Mouse (Mus musculus) cerebellum, adult 8-10 months (tissue): Measurements from ENCODE around the gene Tmem266.
A peak's percentile ranks its signal among the peaks of the same experiment; 100 is the strongest.

Experiments used
- DNase-seq: peaks from one replicate; pipeline ENCODE4 v3.0.0; 2022

Gene Tmem266

DNA sequence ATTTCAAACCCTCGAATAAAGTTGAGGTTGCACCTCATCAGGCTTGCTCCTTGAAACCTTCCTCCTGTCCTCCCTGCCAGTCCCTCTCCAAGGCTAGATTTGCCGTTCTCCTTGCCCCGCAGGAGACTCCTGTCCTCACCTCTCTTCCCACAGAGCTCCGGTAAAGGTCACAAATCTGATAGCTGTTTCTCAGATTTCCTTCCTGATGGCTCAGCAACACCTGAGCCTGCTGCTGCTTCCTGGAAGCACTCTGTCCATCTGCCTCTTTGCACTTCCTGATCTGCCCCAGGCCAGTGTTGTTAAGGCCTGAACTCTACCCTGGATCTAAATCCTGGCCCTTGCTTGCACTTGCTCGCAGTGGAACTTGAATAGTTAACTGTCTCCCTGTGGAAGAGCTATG, 5.8 kb downstream of the Tmem266 start:
- DNase-seq, result peak; percentile 48

GRCm38 (mm10) chr9:55332949-55333348, 6.2 kb downstream of the Tmem266 start:
- peak; percentile 67 for DNase-seq

GRCm38 (mm10) chr9:55344165-55344564, 17.5 kb downstream of the Tmem266 start:
- DNase-seq, result no peak

DNA sequence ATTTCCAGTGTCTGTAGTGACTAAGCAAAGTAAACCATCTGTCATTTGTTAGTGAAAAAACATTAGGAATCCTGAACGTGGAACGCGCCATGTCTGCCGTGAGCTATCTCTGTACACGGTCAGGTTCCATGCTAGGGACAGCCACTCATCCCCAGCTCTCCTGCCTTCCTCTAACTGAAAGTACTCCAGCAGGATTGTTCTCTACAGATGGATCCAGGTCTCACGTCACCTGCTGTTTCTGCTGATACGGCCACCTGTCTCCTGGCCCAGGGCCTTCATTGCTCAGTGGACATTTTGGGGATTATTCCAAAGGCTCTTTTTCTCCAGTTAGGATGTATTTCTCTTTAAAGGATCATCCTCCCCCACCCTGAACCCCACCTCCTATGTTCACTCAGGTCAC, 18.6 kb downstream of the Tmem266 start:
- DNase-seq, result peak; percentile 89

- no peak for DNase-seq
Observed at GRCm38 (mm10) chr9:55348664-55349063, 22.0 kb downstream of the Tmem266 start.

- no peak for DNase-seq
Observed at GRCm38 (mm10) chr9:55354686-55355085, 28.0 kb downstream of the Tmem266 start.

DNA sequence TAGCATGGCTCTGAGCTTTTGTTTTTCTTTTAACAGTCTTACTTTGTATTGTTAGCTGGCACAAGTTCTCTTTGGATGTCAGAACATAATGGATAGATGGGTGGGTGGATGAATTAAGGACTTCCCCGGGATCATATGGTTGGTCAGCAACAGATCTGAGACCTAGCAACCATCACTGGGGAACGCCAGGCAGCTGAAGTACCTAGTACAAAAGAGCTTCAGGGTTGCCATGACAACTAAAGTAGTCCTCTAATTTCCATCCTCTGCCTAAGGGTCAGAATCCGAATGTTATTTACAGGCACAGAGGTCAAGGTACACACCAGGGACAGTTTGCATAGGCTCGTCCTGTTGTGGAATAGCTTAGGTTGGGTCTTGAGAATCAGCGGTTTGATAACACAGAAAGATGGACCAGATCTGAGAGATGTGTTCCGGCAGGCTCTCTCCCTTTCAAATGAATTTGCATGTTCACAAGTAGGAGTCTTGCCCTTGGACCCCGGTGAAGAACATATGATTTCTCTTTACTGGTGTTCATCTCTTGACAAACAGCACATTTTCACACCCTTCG, 28.6 kb downstream of the Tmem266 start:
- no peak for DNase-seq

DNA sequence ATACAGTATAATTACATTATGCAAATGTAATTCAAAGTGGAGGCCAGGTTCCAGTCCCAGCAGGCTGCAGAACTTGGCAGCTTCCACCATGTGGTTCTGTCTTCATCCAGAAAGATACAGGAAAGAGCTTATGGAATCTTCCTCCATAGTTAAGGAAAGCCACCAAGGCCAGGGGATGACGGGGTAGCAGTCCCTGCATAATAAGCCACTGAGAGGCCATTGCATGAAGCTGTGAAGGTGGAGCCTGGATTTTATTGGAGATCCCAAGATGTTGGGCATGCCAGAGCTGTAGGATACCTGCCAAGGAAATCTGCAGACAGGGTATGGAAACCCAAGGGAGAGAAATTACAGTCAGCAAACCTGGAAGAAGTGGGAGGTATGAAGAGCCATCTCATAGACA, 30.5 kb downstream of the Tmem266 start:
- DNase-seq, result peak; percentile 47

- DNase-seq, result no peak
Observed at GRCm38 (mm10) chr9:55360372-55360771, 33.7 kb downstream of the Tmem266 start.

- peak; percentile 55 for DNase-seq
Observed at GRCm38 (mm10) chr9:55360861-55361260, 34.1 kb downstream of the Tmem266 start.

GRCm38 (mm10) chr9:55361969-55362368, 35.3 kb downstream of the Tmem266 start:
- no peak for DNase-seq

DNA sequence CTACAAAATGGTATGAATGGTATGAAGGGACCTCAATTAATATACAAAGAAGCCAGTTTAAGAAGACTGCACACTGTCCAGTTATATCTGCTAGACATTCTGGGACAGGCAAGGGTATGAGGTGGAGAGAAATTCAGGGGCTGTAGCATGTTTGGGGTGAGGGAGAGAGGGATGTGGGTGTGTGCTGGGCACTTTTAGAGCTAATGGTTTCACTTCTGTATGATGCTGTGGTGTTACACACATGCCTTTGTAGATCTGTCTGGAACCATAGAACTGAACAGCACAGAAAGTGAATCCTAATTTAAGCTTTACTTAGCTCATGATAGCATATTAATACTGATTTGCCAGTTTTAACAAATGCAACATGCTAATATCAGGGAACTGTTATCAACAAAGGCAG, 37.0 kb downstream of the Tmem266 start:
- no peak for DNase-seq

DNA sequence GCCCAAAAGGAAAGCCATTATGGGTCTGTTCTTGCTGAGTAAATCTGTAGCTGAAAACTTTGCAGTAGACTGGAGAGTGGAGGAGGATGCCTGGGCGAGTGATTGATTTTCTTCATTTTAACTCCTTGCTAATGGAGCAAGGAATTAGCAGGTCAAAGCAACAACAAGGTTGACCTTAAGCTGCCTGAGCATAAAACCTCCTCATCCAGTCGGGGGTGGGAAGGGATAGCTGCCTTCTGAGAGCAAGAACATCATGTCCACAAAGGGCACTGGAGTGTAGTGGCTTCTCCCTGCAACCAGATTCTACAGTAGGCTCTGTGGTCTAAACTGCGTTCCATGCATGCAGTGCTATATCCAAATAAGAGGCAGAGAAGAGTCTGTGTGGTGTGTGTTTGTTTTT, 41.3 kb downstream of the Tmem266 start:
- DNase-seq, result no peak

- DNase-seq, result peak; percentile 64
Observed at GRCm38 (mm10) chr9:55371908-55372307, 45.2 kb downstream of the Tmem266 start.

DNA sequence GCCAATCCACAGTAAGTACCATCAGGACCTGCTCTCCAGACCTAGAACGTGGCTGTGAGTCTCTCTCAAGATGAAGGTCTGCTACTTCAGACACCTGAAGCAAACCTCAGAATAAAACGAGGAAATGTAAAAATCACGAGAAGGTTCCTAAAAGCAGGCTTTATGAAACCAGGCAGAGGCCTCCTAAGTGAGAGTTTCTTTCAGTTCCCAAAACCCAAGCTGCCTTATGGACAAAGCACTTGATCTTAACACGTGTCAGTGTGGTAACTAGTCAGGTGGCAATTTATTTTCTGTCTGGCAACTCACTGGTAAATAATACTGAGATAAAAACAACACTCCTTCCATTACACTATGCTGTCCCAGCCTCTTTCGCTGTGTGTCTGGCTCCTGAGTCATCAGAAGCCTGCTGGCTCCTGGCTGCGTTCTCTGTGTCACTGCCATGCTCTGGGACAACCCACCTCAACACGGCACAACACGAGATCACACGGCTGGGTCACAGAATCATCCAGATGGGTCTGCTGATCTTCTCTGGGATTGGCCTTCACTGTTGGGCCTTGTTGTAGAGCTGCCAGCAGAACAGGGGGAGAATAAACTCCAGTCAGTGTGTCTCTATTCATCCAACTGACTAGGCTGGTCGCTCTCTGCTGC, 51.0 kb downstream of the Tmem266 start:
- no peak for DNase-seq

GRCm38 (mm10) chr9:55381456-55381855, 54.7 kb downstream of the Tmem266 start:
- DNase-seq, result no peak

GRCm38 (mm10) chr9:55382441-55382840, 55.7 kb downstream of the Tmem266 start:
- peak; percentile 79 for DNase-seq

DNA sequence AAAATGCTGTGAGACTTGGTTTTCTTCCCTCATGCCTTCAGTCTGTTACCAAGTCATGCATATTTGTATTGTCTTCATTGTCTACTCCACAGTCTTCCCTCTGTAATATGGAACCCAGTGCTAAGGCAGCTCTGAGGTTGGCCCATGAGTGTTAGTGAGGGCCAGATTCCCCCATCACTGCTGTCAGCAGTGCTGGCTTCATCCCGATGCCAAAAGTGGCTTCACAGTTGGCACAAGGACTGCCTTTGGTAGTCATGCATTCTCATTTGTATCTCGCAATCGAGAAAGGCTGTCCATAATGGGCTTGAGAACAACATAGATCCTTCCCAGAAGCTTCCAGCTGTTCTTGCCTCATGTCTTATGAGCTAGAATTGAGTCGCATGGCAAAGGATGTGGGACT, 59.4 kb downstream of the Tmem266 start:
- DNase-seq, result no peak

DNA sequence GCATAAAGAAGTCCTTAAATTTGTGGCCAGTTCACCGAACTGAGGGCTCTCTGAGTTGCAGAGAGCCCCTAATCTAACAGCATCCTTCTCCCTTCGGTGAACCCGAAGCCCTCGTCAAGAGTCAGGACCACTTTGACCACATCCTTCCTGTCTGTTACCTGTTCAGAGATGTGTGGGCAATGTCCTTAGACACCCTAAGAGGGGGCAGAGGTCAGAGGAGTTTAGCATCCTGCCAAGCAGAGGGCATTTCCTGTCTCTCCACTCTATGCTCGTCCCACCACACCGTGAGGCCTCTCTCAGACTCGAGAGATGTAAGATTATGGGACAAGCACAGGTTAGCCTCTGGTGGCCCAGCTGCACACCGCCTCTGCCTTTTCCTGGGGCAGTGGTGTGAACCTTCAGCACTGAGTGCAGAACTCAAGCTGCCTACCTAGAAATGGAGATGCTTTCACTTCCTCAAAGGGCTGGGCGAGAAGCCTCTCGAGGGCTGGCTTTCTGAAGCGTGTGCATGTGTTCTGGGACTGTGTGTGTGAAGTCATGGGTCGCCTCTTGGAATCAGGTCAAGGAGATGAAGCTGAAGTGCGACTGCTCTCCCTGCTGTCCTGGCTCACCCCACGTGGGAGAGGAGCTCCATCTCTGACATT, 61.3 kb downstream of the Tmem266 start:
- DNase-seq, result no peak

DNA sequence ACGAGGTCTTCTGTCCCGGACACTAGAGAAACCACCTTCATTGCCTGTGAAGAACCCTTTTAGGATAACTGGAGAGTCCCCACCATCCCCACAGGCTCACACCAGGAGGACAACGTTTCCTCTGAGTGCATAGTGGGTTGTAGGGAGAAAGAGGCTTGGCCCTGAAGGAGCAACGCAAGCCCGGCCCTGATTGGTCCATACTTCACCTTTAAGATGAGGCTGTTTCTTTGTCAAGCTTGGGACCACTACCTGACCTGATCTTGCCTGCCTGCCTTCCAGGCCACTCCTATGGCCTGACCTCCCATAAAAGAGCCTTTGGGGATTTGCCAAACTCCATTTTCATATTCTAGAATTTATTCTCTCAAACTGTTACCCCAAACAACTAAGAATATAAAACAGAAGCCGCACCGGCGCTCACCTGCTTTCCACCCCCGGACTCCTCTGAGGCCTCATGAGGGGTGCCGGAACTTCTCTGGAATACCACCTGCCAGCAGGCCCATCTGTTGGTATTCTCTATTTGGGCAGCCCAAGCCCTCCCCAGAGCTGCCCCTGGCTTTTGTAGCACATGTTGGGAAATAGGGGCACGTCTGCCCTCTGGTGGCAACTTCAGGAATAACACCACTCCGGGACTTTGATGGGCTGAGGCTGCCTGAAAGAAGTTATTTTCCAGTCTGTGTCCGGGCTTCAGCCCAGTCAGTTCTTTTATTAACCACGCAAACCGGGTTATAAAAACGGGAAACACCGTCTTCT, 65.4 kb downstream of the Tmem266 start:
- DNase-seq, result peak; percentile 98

DNA sequence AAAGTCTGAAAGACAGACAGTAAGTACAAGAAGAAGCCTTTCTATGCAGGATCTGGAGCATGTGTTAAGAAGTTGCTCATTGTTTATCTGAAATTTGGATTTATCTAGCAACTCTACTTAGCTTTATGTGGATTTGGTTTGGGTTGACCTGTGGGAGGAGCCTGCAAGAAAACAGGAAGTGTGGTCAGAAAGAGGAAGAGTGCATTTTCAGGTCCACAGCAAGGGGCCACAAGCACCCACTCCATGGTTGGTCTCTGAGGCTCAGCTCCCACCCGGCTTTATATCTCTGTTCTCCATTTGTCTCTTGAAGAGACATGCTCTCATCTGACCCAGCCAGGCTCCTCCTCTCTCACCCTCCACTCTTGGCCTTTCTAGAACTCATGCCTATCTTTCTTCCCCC, 68.9 kb downstream of the Tmem266 start:
- no peak for DNase-seq

DNA sequence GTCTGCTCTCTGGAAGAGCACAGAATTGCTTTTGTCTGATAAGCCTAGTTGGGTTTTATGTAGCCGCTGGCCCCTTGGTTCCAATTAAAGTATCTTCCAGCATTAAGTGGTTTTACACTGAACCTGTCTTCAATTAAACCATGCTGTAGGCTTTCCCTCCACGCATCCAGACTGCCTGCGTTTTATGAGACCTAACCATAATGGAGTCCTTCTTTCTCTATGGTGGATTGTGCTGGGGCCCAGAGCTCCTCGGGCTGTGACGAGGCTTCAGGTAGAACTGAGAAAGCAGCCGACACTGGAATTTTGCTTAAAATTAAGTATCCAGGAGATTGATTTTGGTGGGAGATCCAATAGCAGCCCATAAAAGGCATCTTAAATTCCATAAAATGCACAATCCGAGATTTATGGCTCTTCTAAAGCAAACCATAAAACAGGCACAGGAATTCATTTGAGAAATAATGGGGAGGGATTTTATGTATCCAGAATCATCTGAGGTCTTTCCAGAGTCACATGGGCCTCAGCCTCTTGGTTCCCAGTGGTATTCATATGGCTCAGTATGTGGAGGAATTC, 72.4 kb downstream of the Tmem266 start:
- DNase-seq, result no peak

GRCm38 (mm10) chr9:55402276-55402675, 75.6 kb downstream of the Tmem266 start:
- DNase-seq, result peak; percentile 44
